Mouse (Mus musculus) Muller cell, postnatal 12 days (primary cell): ENCODE data around the gene Bcl2l1.

Source experiments
- DNase-seq: peaks from one replicate; pipeline ENCODE4 v3.0.0-alpha.2; 2015; ENCODE audit errors: inconsistent ontology term

Gene Bcl2l1

DNA sequence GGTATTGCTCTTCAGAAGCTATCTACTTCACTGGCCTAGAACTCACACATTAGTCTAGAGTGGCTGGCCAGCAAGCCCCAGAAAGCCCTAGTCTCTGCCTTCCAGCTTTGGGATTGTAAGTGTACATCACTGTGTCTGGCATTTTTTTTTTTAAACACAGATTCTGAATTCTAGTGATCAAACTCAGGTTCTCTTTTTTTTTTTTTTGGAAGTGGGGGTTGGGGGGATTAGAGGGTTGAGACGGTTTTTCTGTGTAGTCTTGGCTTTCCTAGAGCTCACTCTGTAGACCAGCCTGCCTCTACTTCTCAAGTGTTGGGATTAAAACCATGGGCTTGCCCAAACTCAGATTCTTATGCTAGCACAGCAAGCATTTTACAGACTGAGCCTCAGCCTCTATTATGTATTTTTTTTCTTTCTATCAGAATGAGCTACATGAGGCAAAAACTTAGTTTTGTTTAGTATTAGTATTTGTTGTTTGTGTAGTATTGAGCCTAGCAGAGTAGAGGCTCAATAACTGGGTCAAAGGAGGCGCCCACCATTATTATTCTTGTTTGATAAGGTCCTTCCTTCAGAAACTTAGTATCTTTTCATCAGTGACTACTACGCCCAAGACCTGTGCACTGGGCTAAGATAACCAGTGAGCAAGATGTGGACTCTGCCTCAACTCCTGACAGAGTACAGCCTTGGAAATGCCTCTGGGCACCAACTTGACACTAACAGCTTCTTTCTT, 6.9 kb downstream of the Bcl2l1 start:
- no peak for DNase-seq

GRCm38 (mm10) chr2:152823770-152824169, 7.8 kb downstream of the Bcl2l1 start:
- DNase-seq: no peak

GRCm38 (mm10) chr2:152821566-152821965, 10.0 kb downstream of the Bcl2l1 start:
- no peak for DNase-seq

- peak; percentile 87 for DNase-seq
These were observed 10.5 kb downstream of the Bcl2l1 start for GRCm38 (mm10) chr2:152821023-152821422.

DNA sequence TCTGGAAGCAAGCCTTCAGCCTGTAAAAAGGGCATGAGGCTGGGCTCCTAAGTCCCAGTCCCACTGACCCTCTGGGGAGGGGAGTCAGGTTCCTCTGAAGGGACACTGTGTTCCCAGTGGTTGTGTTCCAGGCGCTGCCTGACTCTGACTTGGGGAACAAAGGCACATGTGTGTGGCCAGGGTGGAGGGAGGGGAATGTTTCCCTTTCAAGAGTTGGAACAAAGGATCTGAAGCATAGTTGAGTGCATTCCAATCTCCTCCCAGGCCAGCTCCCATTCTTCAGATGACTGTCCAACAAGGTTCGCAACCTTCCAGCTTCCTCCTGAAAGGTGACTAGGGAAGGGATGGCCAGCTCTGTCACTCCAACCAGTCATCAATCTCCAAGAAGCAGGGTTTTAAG, 11.2 kb downstream of the Bcl2l1 start:
- peak; percentile 99 for DNase-seq

GRCm38 (mm10) chr2:152819926-152820325, 11.6 kb downstream of the Bcl2l1 start:
- DNase-seq: no peak

- peak; percentile 20 for DNase-seq
These were observed 12.4 kb downstream of the Bcl2l1 start for GRCm38 (mm10) chr2:152819097-152819624.

GRCm38 (mm10) chr2:152818679-152819078, 12.8 kb downstream of the Bcl2l1 start:
- DNase-seq: no peak

DNA sequence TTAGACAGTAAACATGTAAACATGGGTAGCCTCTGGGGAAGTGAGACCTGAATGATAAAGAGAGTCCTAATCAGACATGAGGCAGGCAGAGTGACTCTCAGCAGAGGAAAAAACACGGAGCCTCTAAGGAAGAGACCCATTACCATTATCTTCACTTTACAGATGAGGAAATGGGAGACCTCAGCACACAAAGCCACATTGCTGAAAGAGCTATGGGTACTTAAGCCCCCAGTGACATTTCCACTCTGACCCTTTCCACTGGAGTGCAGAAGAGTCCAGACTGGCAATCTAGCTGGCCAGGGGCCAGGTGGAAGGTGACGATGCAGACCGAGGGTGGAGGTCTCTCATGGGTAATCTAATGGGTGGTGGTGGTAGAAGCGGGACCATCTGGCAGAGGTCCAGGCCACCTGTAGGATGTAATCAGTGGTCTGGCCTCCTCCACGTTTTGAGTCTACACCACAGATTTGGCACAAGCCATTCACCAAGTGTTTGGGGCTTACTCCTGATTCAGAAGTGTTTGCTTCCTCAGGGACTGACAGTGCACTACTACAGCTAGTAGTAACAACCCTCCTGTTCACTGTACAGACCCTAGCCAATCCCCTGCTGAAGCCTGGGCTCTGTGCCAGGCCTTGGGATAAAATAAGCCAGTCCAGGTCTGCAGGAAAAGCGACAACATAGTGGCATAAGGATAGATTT, 13.8 kb downstream of the Bcl2l1 start:
- peak; percentile 37 for DNase-seq

- DNase-seq: peak; percentile 49
These were observed 14.7 kb downstream of the Bcl2l1 start for GRCm38 (mm10) chr2:152816657-152817348.

GRCm38 (mm10) chr2:152815879-152816656, 15.5 kb downstream of the Bcl2l1 start:
- DNase-seq: no peak

- DNase-seq: no peak
These were observed 17.2 kb downstream of the Bcl2l1 start for GRCm38 (mm10) chr2:152814213-152814874.

GRCm38 (mm10) chr2:152813232-152813631, 18.3 kb downstream of the Bcl2l1 start:
- DNase-seq: no peak

- DNase-seq: no peak
These were observed 20.0 kb downstream of the Bcl2l1 start for GRCm38 (mm10) chr2:152811336-152812165.

- DNase-seq: peak; percentile 52
These were observed 21.2 kb downstream of the Bcl2l1 start for GRCm38 (mm10) chr2:152810158-152810941.

DNA sequence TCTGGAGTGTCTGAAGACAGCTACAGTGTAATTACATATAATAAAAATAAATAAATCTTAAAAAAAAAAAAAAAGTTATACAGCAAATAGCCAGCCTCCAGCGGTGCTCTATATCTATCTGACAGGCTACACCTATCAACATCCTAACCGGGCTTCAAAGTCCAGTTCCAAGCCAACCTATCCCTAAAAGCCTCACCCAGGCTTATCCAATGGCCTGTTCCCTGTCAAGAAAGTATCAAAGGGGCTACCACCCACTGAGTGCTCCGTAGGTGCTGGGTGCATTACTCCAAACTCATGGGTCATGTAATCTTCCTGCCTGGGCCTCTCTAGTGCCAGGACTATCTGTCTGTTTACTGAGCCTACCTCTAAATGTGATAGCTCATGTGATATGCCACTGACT, 23.4 kb downstream of the Bcl2l1 start:
- DNase-seq: no peak

GRCm38 (mm10) chr2:152806037-152806436, 25.5 kb downstream of the Bcl2l1 start:
- DNase-seq: peak; percentile 84

GRCm38 (mm10) chr2:152805111-152805490, 26.4 kb downstream of the Bcl2l1 start:
- DNase-seq: no peak

- no peak for DNase-seq
These were observed 27.0 kb downstream of the Bcl2l1 start for GRCm38 (mm10) chr2:152804408-152805110.
